Mouse (Mus musculus) adrenal gland, postnatal 14 days (tissue): Measurements from ENCODE around the gene Hs6st2. TPM values are rescaled to one million over a fixed set of nuclear protein-coding genes. Genes with fewer than 3 reads are reported as not detected.
A peak's percentile ranks its signal among the peaks of the same experiment; 100 is the strongest.

Source experiments
- DNase-seq: peaks from one replicate; pipeline ENCODE4 v3.0.0; 2021; ENCODE audit warnings: mixed read lengths
- total RNA-seq: library from RNA; stranded (reverse); gene quantifications from 2 replicates; pipeline ENCODE4 v1.2.3, GENCODE M21; 2021

Gene Hs6st2
- total RNA-seq, 1 experiment from 2014 or later = 5.0 TPM

GRCm38 (mm10) chrX:51585444-51585843 is 96.2 kb downstream of the Hs6st2 start:
- no peak for DNase-seq

DNA sequence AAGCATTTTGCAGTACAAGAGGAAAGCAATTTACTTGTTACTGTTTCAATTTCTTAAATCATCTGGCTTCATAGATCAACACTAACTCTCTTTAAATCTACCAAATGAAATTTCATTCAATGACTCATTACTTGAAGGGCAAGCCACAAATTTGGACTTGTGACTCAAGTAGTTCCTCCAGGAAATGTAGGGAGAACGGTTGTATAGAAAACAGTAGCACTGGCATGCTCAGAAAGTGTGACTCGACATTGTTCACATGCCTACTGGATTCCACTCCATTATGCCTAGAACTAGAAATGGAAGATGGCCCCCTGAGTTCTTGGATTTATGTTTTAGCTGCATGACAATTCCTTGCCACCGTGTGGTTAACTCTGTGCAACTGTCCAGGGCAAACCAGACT is 100.0 kb downstream of the Hs6st2 start:
- no peak for DNase-seq

- peak; percentile 8 for DNase-seq
Observed at GRCm38 (mm10) chrX:51561880-51562279, 119.8 kb downstream of the Hs6st2 start.

DNA sequence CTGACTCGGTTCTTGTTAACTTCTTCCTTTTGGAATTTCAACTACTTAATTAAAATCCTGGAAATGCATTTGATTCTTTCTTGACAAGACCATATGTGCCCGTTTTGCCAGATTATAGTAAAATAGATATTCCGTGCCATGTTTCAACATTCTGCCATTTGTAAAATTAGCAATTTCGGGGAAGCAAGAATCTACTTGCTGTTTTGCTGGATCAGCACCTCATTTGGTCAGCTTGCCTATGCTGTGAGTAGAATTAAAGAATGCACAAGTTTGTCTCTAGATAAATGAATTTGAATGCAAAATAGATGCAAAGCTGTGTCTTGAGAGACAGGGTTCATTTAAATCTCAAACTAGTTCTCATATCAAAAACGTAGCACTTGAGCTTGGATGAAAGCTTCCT is 142.0 kb downstream of the Hs6st2 start:
- DNase-seq = no peak

- DNase-seq = no peak
Observed at GRCm38 (mm10) chrX:51537082-51537481, 144.6 kb downstream of the Hs6st2 start.

- no peak for DNase-seq
Observed at GRCm38 (mm10) chrX:51535226-51535625, 146.4 kb downstream of the Hs6st2 start.

DNA sequence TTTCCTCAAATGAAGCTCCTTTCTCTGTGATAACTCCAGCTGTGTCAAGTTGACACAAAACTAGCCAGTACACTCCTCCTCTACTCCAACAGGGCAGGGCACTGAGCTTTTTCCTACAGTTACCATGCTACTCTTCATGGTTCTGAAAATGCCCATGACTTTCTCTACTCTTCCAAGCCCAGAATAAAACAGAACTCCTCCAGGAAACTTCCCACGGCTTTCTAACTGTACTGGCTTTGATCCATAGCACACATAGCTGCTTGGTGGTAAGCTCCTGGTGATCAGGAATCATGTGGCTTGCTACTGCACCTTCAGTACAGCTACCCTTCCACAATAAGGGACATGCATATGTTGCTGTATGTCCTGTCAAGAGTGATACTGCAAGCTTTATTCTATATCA is 150.5 kb downstream of the Hs6st2 start:
- DNase-seq = no peak

DNA sequence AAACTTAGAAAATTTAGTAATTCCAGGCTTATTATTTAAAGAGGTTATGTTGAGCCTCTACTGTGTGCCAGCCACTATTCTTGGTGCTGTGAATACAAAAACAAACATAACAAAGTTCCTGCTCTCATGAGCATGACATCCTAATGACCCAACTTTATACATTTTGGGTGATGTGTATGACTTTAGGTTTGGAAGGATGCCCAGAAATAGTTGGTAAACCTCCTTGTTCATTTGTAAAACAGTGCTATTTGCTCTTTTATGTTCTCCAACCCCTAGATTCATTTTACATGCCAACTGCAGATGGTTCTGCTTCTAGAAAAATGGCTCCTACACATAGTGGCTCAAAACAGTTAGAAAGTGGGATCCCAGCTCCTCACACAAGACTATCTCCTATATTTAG is 153.1 kb downstream of the Hs6st2 start:
- DNase-seq = no peak

- DNase-seq = no peak
Observed at GRCm38 (mm10) chrX:51514831-51515230, 166.8 kb downstream of the Hs6st2 start.

DNA sequence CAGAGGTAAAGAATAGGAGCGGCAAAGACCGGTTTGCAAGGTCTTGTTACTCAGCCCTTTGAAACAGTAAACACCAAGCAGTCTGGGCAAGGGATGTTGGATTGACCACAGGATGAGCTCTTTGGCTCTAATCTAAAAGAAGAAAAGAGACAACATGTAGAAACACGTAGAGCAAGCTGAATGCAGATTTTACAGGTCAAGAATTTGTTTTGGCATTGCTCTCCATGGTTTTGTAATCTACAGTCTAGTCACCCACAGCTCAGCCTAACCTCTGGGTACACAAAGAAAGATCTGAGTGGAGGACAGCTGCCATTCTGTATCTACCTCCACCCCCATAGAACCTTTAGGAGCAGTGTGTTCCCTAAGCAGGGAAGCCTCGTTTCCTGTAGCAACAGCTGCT is 175.1 kb downstream of the Hs6st2 start:
- DNase-seq = no peak

- no peak for DNase-seq
Observed at GRCm38 (mm10) chrX:51505691-51506090, 176.0 kb downstream of the Hs6st2 start.

DNA sequence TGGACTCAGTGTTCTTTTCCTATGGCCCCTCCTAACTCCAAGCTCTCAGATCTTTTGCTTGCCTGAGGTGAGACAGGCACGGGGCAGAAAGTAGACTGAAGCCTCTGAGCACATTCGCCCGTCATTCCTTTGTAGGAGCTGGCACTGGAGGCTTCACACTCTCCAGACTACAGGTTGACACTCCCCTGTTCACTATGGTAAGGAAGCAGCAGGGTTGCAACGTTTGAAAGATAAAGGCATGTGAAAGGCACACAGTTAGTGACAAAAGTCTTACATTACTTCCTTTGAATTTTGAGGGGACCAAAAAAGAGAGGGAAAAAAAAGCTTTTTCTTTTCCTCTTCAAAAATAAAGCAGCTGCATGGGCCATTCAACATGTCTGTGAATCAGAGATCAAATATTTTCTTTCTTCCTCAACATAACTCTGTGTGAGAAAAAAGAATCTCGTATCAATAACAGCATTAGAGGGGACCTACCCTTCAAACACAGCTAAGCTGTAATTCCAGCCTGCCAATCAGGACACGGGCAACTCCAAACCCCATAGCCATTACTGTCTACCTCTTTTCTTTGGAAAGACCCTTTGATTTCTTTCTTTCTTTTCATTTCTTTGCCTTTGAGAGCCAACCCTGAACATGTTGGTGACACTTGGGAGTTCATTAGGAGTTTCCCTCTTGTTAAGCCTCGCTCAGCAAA is 177.7 kb downstream of the Hs6st2 start:
- no peak for DNase-seq

DNA sequence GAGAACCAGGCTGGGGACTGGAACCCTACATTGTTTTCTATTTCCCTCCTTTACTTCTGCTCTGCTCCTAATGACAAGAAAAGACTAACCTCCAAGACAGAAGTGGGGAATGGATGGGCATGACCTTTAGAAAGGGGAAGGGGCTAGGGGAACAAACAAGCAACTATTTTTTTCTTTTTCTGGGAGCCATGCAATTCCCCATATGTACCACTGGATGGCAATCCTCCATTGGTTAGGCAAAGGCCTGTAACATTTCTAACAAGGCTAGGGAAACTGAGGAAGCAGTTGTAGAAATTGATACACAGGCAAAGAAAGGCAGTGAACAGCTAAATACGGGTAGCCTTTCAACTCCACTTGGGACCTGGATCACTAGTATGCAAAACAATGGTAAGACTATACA is 183.8 kb downstream of the Hs6st2 start:
- no peak for DNase-seq

- DNase-seq = no peak
Observed at GRCm38 (mm10) chrX:51488374-51488773, 193.3 kb downstream of the Hs6st2 start.

DNA sequence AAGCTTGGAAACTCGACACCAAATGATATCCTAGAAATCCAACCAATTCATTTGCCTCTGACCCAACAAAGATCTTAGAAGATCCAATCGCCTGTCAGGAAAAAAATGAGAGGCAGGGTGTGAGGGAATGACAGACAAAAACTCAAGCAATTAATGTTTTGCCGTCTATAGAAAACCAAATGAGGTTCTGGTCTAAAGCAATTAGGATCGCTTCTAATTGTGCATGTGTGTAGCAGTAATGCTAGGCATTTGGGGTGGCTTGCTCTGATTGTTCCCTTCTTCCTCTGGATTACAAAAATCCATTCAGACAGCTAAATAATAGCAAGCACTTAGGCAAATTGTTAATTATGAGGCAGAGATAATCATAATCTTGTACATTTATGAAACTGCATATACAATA is 212.2 kb downstream of the Hs6st2 start:
- DNase-seq = no peak

DNA sequence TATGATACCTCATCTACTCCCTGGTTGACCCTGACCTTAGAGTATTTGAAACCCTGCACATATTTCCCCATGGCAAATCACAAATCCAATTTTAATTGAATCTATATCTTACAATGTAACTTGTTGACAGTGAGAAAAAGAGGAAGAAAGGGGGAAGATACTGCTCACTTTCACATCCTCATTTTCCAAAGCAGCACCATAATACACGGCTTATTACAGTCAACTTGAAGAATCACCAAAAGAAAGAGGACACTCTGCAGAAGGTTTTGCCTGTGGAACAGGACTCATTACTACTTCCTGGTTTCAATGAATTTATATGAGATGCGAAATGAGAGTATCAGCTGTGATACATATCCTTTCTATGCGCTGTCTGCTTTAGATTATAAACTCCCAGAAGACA is 220.2 kb downstream of the Hs6st2 start:
- DNase-seq = no peak

GRCm38 (mm10) chrX:51443366-51443765 is 238.3 kb downstream of the Hs6st2 start:
- no peak for DNase-seq

GRCm38 (mm10) chrX:51431706-51432105 is 249.9 kb downstream of the Hs6st2 start:
- no peak for DNase-seq

- no peak for DNase-seq
Observed at GRCm38 (mm10) chrX:51425031-51425430, 256.6 kb downstream of the Hs6st2 start.

DNA sequence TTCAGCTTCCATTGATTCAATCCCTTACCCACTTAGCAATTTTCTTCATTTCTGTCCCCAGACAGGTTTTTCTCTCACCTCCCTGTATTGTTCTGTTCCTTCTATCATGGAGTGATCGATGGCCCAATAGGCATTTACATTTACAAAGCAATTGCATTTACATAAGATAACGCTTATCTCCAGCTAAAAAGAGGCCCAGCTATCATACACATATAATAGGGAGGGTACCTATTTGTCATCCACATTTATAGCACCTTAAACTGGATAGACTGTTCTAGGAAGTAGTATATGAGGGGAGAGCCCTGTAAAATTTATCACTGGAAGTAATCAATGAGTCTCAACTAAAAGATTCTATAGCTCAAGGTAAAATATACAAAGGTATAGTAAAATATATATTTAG is 271.4 kb downstream of the Hs6st2 start:
- no peak for DNase-seq

DNA sequence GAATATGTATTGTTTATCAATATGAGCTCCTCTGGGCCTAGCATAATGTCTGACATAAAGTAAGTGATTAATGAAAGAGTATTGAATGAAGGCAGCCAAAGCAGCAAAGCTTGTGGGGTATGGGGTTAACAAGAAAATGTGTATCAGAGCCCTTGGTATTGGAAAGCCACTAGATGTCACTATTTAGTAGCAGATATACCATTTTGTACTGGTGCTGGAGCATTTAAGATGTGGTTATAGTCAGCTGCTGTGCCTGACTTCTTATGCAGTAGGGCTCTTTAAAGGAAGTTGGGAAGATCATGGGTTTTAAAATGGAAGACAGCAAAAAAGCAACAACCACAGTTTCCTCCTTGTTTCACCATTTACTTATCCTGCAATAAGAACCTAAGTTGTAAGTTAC is 284.2 kb downstream of the Hs6st2 start:
- DNase-seq = no peak

- peak; percentile 73 for DNase-seq
Observed at GRCm38 (mm10) chrX:51374670-51375069, 307.0 kb downstream of the Hs6st2 start.

DNA sequence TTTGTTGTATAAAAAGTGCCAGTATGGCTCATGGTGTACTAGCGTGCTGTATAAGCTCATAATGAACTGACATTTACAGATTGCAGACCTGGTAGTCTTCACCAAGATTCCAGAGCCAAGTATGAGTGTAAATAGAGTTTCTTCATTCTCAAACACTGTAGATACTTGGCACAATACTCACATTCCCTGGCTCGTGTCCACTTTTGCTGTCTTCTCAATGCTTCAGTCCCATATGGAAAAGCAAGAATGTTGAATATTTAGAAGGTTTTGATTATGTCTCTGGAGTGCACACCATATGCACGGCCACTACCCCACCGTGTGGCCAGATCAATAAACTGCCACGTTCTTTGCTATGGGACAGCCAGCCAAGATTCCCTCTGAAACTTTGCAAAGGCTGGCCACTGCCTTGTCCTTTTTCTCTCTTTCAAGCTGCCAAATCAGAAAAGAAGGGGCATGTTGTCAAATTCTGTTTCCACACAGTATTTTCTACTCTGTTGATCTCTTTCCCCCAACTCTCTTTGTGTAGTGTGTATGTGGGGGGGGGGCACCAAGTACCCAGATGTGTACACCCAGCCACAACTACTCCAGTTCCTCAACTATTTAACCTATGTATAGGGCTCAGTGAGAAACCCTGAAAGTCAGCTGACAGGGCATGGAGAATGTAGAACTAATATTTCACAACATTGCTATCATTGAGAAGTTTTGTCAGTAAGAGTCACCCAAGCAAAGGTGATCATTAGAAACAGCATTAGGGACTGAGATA is 309.0 kb downstream of the Hs6st2 start:
- peak; percentile 41 for DNase-seq

- no peak for DNase-seq
Observed at GRCm38 (mm10) chrX:51349682-51350081, 332.0 kb downstream of the Hs6st2 start.
